Mouse (Mus musculus) urinary bladder, adult 18-20 months (tissue): Measurements from ENCODE around the gene Tmem175.
"Not testable (repeated sequence)": the region's sequence is repeated elsewhere in the genome, so short reads cannot be mapped to it uniquely, and the experiment has no call there.

Experiments
- DNase-seq, 2 experiments: peaks; one replicate each; pipeline ENCODE4 v3.0.0; 2022; ENCODE audit warnings: low spot score in 2 of 2, mixed read lengths in 2 of 2

The Tmem175 gene

GRCm38 (mm10) chr5:108629634-108630483 is at the start of gene Tmem175, which contains the start of gene Gak:
Tmem175 (plus strand) TSS chr5:108629770.
Gak (minus strand) TSS chr5:108629755.
- peak; percentile 88 to 90 for DNase-seq

- no peak for DNase-seq
Observed at GRCm38 (mm10) chr5:108581361-108581891, 48.1 kb upstream of the Tmem175 start.

GRCm38 (mm10) chr5:108599923-108600322 is 29.6 kb upstream of the Tmem175 start:
- no peak for DNase-seq

- no peak for DNase-seq
Observed at GRCm38 (mm10) chr5:108602537-108602936, 27.0 kb upstream of the Tmem175 start.

GRCm38 (mm10) chr5:108610426-108610825 is 19.1 kb upstream of the Tmem175 start:
- no peak for DNase-seq

GRCm38 (mm10) chr5:108621870-108622269 is 7.7 kb upstream of the Tmem175 start:
- DNase-seq, result no peak

- DNase-seq, result no peak
Observed at GRCm38 (mm10) chr5:108626050-108626660, 3.4 kb upstream of the Tmem175 start.

- DNase-seq, result no peak
Observed at GRCm38 (mm10) chr5:108628891-108629633, 508 bp upstream of the Tmem175 start.

- DNase-seq, result no peak
Observed at GRCm38 (mm10) chr5:108633676-108634075, 4.1 kb downstream of the Tmem175 start.

GRCm38 (mm10) chr5:108634088-108634487 is 4.5 kb downstream of the Tmem175 start:
- not testable (repeated sequence) for DNase-seq

- no peak for DNase-seq
Observed at GRCm38 (mm10) chr5:108636172-108636571, 6.6 kb downstream of the Tmem175 start.

- DNase-seq, result no peak
Observed at GRCm38 (mm10) chr5:108643674-108644073, 14.1 kb downstream of the Tmem175 start.

- DNase-seq, result no peak
Observed at GRCm38 (mm10) chr5:108645651-108646342, 16.2 kb downstream of the Tmem175 start.

GRCm38 (mm10) chr5:108646343-108646660 is 16.7 kb downstream of the Tmem175 start:
- no peak for DNase-seq

- DNase-seq, result no peak
Observed at GRCm38 (mm10) chr5:108647311-108647710, 17.7 kb downstream of the Tmem175 start.

GRCm38 (mm10) chr5:108647820-108648465 is 18.4 kb downstream of the Tmem175 start:
- DNase-seq, result no peak

GRCm38 (mm10) chr5:108648937-108649576 is 19.5 kb downstream of the Tmem175 start:
- no peak for DNase-seq

GRCm38 (mm10) chr5:108650341-108650740 is 20.8 kb downstream of the Tmem175 start:
- DNase-seq, result no peak

- no peak for DNase-seq
Observed at GRCm38 (mm10) chr5:108651136-108651720, 21.7 kb downstream of the Tmem175 start.

- DNase-seq, result no peak
Observed at GRCm38 (mm10) chr5:108651823-108652222, 22.3 kb downstream of the Tmem175 start.
